Mouse (Mus musculus) left cerebral cortex, postnatal 25 days (tissue): ENCODE results near the gene Wnk2. TPM values are rescaled to one million over a fixed set of nuclear protein-coding genes. Genes with fewer than 3 reads are reported as not detected.
"Not testable (repeated sequence)": the region's sequence is repeated elsewhere in the genome, so short reads cannot be mapped to it uniquely, and the experiment has no call there.

Experiments used
- DNase-seq, 2 experiments: peaks; one replicate each; pipeline ENCODE4 v3.0.0; 2022; ENCODE audit warnings: low spot score in 2 of 2, mixed read lengths in 1 of 2
- intact Hi-C: fragments of 180-260 bp; cut with DNase I; formaldehyde crosslinking; loops from one replicate; pipeline ENCODE4 v1.15.1; 2025
- total RNA-seq, 2 experiments: library from RNA; stranded (reverse); gene quantifications; 2 replicates each; pipeline ENCODE4 v1.2.3; 2021

Gene Wnk2
- total RNA-seq, 2 experiments from 2014 or later, result 111 to 115 TPM

DNA sequence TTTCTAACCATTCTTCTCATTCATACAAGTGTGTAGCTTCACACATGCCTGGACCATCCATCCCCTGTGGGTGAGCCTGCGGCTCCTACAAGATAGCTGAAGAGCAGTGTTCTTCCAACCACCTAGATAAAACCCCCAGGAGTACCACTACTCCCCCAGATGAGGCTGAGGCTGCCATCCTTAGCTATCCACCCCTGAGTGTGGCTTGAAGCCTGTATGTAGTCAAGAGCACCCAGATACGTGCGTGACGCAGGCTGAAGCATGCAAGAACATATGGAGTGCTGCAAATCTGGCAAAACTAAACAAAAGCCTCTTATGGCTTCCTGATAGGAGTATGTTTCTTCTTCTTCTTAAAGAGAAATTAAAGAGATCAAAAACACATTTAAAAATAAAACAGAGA is 78.4 kb downstream of the Wnk2 start:
- peak; percentile 30 to 89 for DNase-seq
- intact Hi-C loops, result no loop called here

DNA sequence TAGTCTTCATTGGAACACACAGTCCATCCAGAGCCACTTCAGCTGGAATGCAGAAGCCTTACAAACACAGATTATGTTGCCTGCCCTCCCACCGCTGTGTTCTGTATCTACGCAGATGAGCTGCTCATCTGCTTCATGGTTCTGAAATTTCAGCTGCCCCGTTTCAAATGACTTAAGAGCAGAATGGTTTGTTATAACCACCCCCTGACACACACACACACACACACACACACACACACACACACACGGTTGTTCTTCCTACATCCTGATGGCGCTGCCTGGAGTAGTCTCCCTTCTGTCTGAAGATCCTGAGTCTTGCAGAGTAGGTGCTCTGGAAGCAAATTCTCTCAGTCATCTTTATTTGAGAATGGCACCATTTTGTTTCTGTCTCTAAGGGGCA is 83.6 kb downstream of the Wnk2 start:
- intact Hi-C loops, result no loop called here
- DNase-seq, result peak in 1 of 2 experiments; percentile 55

DNA sequence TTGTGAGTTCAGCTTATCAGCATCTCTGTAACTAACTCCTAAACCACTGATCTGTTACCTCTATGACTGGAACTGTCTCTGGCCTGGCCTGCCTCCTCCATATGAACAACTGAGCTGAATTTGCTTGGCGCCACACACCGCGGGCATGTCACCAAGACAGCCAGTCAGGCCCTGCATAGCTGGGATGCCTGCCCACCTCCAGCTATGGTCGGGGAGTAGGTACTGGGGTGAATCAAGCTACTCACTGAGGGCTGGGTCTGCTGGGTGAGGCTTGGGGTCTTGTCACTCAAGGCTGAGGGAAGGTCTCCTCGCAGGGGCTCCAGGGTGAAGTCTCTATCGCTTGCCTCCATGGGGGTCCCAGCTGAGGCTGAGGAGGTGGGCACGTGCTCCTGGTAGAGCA is 87.4 kb downstream of the Wnk2 start:
- intact Hi-C loops, result no loop called here
- no peak for DNase-seq

DNA sequence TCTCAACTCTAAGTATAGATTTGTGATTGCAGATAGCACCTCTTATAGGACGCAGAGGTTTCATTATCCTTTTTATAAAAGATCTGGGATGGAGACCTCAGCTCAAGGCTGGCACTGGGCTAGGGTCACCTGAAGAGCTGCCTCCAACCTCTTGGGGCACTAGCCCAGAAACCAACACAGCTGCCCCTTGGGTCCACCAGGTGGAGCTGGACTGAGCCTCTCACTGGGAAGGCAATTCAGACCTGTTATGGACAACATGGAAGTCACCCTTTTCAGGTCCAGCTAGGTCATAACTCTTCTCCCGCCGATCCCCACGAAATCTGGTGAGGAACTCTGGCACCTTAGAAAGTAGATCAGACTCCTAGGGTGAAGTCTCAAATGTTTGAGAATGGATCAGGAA is 89.3 kb downstream of the Wnk2 start:
- no peak for DNase-seq

DNA sequence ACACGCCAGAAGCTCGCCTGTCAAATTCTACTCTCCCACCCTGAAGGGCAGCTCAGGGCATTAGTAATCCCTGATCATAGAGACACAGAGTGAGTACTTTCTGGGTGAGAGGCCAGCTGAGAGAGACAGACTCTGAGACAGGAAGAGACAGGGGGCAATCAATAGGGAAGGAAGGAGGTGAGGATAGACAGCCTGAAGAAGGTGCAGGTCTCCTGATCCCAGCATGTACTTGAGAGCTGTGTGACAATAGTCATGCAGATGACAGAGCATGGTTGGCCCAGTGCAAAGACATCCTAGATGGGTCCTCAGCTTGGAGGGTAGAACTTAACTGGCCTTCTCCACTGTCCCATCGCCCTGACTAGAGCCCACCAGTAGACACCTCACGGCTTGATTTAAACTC is 91.5 kb downstream of the Wnk2 start:
- DNase-seq, result no peak
- intact Hi-C loops, result loop anchor here (5.0 kb wide), 1 partner anchor 116 kb away; no protein-coding TSS in a partner anchor

More for the DNA sequence above, 89.3 kb downstream of the Wnk2 start:
- intact Hi-C loops, result loop anchor here (5.0 kb wide), 1 partner anchor 114 kb away; no protein-coding TSS in a partner anchor

DNA sequence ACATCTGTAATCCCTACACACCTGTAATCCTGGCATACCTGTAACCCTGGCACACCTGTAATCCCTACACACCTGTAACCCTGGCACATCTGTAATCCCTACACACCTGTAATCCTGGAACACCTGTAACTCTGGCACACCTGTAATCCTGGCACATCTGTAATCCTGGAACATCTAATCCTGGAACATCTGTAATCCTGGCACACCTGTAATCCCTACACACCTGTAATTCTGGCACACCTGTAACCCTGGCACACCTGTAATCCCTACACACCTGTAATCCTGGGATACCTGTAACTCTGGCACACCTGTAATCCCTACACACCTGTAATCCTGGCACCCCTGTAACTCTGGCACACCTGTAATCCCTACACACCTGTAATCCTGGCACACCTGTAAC is 93.1 kb downstream of the Wnk2 start:
- intact Hi-C loops, result loop anchor here (5.0 kb wide), 1 partner anchor 118 kb away; no protein-coding TSS in a partner anchor
- DNase-seq, result not testable (repeated sequence)

DNA sequence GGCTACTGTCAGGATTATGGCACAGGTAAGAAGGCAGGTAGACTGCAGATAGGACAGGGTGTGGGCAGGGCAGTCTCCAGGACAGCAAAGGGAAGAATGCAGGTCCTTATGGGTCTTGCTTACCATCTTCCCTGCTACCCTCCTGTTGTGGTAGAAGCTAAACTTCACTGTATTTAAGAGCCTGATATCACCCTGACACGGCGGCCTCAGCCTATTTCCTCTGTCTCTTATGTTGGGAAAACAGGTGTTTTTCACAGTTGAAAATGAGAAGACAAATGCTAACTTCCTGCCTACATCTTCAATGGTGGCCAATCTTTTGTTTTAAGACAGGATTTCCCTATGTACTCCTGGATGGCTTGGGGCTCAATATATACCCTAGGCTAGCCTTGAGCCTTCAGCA is 94.5 kb downstream of the Wnk2 start:
- DNase-seq, result no peak
- intact Hi-C loops, result no loop called here

DNA sequence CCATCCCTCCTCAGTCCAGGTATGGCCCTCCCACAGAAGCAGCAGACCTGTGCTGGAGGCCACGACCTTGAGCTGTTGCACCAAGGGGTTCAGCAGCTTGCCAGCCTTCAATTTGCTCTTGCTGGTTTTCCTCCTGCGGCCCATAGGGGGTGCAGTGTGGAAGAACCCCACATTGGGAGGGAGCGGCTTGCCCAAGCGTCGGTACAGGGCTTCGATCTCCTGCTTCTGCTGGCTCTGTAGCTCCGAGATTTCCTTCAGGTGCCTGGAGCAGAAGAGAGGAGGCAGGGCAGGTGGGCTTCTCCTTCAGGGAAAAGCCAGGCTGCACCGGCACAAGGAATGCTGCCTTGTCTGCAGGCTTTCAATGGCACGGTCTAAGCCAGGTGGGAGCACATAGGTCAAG is 95.3 kb downstream of the Wnk2 start:
- DNase-seq, result no peak

DNA sequence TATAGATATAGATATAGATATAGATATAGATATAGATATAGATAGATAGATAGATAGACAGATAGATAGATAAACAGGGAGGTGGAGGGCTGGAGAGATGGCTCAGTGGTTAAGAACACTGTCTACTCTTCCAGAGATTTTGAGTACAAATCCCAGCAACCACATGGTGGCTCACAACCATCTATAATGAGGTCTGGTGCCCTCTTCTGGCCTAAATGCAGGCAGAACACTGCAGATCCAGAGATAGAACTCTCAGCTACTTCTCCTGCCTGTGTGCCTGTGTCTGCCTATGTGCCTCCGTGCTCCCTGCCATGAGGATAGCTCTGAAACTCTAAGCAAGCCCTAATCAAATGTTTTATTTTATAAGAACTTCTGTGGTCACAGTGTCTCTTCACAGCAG is 100.4 kb downstream of the Wnk2 start:
- intact Hi-C loops, result no loop called here
- DNase-seq, result peak in 1 of 2 experiments; percentile 16

More for the DNA sequence above, 95.3 kb downstream of the Wnk2 start:
- intact Hi-C loops, result no loop called here

DNA sequence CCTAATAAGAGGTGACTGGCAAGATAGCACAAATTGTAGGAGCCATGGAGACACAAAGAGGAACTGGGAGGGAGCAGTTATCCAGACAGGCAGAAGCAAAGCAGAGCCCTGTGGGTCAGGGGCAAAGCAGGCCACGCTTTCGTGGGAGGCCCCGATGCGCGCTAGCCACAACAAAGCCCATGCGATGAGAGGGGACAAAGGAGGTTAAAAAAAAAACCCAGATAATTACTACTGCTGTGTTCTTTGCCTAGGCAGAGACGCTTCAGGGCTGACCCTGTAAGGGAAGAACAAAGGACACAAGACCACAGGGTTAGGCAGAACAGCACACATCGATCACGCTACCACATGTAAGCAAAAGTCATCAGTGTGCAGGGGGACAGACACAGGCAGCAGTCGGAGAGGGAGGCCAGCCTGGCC is 103.7 kb downstream of the Wnk2 start:
- intact Hi-C loops, result no loop called here
- DNase-seq, result no peak

DNA sequence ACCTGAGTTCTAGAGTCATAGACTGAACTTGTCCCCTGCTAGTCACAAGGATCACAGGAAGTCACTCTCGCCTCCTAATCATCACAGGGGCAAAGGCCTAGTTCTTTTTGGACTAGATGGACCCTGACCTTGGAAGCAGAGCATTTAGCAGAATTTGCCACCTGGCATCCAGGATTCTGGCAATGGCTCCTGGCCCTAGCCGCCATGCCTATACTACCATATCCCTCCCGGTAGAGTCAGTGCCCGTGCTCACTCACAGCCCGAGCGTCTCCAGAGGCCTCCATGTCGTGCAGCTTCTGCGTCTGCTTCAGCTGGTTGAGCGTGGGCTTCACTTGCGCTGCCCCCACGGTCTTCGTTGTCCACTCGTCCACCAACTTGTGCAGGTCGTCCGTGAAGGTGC is 105.4 kb downstream of the Wnk2 start:
- no peak for DNase-seq
- intact Hi-C loops, result no loop called here

DNA sequence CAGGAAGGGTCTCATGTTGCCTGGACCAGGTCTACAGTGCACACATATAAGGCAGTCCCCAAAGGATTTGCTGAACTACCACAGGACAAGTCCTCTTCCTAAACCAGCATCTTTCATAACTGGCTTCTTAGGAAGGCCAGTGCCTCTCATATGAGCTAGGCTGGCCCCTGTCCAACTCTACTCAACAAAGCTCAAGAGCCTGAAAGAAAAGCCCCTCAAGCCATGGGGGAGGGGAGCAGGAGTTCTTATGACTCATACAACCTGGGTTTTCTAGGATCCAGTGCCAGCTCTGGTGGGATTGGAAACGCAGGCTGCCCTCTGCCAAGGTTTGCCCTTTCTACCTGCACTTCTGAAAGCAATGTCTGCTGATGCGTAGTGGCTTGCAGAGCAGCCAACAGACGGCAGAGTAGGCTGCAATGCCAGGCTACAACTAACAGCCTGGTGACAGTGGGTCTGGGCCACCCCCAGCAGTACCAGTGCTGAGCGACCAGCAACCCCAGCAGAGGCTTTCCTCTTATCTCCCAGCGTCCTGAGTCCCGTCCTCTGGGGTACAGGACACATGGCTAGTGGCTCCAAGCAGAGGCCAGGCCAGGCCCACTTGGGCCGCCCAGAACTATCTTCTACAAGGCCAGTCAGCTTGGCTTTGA is 110.8 kb downstream of the Wnk2 start:
- intact Hi-C loops, result no loop called here
- no peak for DNase-seq

DNA sequence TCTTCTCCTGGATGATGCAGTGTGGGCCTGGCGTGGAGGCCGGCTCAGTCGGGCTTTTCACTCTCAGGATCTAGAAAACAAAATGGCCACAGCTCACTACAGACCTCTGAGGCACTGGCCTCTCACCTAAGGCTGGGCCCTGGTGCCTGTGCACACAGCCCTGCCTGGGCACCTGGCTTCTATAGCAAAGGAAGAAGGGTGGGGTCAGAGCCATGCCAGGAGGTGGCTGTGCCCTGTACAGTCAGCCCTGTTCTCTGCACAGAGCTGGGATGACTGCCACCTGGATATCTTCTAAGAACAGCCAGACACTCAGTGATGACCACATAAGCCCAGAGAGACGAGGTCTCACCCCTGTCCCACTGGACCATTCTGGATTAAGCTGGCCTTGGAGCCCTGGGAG is 111.4 kb downstream of the Wnk2 start:
- intact Hi-C loops, result no loop called here
- DNase-seq, result no peak

DNA sequence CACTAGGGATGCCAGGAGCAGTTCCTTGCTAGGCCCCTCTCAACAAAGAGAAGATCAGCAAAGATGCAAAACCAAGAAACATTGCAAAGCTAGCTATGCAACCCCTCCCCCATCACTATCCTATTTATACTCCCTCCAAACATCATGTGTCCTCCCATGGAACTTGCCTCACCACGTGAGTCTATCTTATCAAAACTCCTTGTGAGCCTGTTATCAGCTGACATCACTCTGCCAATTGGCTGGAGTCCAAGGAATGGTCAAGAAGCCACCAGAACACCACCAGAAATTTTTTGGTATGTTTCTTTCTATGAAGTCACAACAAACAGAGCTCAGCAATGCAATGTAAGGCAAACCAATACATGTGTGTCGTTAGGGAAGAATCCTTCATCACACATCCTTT is 116.8 kb downstream of the Wnk2 start:
- DNase-seq, result no peak
- intact Hi-C loops, result no loop called here

DNA sequence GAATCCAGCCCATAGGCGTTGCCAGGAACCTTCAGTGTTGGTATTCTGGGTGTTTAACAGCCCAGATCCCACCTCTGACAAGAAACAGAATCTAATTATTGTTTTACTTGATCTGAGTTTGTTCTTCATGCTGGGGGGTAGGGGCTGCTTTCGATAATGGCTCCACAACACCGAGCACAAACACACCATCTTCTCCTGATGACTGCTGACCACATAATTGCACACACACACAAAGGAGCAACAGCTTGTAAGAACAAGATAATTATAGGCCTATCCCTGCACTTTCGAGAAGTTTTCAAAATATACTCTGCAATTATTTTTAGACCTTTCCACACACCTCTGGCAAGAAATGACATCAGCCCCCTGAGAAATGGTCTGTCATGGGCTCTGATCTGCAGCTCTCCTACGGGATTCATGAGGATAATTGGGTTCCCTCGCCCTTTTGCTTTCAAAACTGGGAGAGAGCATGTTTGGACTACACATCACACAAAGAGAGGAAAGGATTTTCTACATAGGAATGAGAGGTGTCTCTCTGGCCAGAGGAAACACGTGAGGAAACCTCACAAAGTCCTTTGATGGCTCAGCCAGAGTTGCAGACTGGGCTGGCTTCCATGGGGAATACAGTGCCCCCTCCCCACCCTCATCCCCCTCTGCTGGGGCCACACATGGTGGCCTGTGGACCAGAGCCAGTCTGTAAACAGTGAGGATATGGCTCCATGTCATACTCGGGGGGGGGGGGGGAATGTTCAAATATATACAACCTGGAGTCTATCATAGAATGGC is 118.9 kb downstream of the Wnk2 start:
- intact Hi-C loops, result no loop called here
- no peak for DNase-seq

DNA sequence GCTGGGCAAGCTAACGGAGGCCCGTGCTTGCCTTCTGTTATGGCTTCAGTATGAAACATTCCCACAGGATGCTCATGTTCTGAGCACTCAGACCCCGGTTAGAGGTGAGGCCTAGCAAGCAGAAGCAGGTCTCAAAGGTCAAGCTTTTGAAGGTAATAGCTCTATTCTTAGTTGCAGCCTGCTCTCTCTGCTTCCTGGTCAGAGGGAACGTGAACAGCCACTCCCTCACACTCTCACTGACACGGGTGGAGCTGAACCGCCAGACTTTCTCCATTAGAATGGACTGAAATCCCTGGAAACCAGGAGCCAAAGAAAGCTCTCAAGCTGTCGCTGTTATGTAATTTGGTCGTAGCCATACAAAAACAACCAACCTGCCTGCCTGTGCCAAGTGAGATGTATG is 120.8 kb downstream of the Wnk2 start:
- DNase-seq, result no peak
- intact Hi-C loops, result no loop called here

DNA sequence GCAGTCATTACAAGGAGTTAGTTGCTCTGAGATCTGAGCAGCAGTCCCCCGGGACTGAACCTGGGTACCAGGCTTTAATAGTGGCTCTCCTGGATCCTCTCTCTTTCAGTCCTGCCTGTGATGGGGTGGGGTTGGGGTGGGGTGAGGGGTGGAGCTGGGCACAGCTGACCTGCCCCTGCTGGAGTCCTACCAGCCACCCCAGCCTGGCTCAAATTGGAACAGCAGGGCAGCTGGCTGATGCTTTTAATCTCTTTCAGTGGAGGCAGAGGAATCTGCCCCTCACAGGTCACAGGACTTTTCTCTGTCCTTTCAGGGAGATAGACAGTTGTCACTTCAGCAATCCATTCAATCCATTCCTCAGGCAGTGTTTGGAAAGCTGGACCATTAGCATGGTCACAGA is 122.3 kb downstream of the Wnk2 start:
- DNase-seq, result no peak
- intact Hi-C loops, result no loop called here

DNA sequence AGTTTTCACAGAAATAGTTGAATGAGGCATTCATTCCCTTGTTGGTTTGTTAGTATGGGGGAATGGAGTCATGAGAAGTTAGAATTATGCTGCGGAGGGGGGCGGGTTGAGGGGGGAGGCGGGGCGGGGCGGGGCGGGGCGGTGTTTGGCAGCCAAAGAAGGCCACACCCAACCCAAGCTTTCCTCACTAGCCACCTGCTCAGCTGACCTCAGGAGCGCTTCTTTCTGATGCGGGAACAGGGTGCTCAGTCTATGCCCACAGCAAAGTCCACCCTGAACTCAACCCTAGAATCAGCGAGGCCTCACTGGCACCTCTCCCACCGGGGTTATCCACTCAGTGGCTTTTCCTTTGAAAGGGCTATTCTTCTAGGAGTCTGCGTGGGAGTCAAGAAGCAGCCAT is 123.1 kb downstream of the Wnk2 start:
- intact Hi-C loops, result no loop called here

DNA sequence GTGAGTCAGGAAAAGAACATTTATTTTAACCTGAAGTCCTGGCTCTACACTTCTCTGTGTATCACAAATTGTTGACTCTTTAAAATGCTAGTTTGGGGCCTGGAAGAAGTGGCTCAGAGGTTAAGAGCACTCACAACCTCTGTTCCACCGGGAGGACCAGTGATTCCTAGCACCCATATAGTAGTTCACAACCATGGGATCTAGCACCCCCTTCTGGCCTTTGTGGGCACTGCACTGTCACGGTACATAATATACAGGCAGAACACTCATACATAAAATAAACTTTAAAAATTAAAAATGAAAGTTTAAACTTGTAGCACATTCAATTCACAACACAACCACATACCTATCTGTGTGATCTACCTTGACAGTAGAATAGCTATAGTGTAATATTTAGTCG is 126.1 kb downstream of the Wnk2 start:
- DNase-seq, result no peak
- intact Hi-C loops, result no loop called here

More for the DNA sequence above, 123.1 kb downstream of the Wnk2 start:
- no peak for DNase-seq

DNA sequence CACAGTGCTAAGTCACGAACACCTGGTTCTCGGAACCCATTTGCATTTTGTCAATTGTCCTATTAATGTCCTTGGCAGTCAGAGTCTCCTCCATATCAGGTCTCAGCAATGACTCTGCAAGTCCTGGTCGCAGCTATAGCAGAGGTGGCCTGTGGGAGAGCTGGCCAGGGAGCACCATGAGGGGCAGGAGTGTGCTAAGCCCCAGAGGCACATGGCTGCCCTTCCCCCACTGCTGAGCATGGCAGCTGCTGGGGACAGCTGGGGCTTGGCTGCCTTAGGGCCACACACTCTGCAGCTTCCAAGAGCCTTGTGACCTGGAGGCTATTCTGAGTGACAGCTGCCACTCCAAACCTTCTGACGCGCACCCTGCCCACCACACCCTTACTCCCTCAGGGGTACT is 127.7 kb downstream of the Wnk2 start:
- intact Hi-C loops, result no loop called here
- no peak for DNase-seq

DNA sequence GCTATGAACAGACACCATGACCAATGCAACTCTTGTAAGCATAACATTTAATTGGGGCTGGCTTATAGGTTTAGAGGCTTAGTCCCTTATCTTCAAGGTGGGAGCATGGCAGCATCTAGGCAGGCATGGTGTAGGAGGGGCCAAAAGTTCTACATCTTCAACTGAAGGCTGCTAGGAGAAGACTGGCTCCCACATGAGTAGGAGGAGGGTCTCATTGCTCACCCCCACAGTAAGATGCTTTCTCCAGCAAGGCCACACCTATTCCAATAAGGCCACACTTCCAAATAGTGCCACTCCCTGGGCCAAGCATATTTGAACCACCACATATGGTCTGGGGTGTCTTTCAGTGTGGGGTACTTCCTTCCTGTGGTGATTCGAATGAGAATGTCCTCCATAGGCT is 130.4 kb downstream of the Wnk2 start:
- no peak for DNase-seq
- intact Hi-C loops, result loop anchor here (2.0 kb wide), 1 partner anchor 155 kb away; no protein-coding TSS in a partner anchor
